Mouse (Mus musculus) ES-CJ7 (cell line): ENCODE measurements at regions not wholly inside any gene's neighbourhood (a gene's known extent, or its start where the extent isn't known, plus 50 kb on each side); places are given as distances from the start of the nearest gene placed in this dataset.

Experiments used
- DNase-seq: peaks from one replicate; pipeline ENCODE4 v3.0.0; 2011; ENCODE audit warnings: low read depth, low spot score

DNA sequence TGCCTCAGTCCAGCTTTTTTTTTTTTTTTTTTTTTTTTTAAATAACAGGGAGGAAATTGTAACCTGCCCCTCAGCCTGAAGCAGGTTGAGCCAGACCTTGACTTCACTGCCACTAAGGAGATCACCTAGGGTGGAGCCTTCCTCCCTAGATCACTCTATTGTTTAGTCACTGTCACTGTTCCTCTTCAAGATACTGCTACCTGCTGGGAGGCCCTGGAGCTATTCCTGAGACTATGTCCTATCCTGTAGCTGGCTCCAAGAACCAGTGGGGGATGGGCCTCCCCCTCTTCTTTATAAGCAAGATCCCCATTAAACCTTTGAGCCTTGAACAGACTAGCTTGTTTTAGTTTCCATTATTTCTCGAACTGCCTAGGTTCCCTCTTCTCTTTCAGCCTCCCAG, 467.8 kb upstream of the Il1rapl1 start:
- DNase-seq = peak; percentile 92

- DNase-seq = peak; percentile 79
These were observed 467.2 kb upstream of the Il1rapl1 start for GRCm38 (mm10) chrX:88582638-88583037.

GRCm38 (mm10) chrX:88580056-88580455, 464.6 kb upstream of the Il1rapl1 start:
- peak; percentile 91 for DNase-seq
